Mouse (Mus musculus) lung, postnatal 0 days (tissue): ENCODE measurements around the gene Sord. TPM values are rescaled to one million over a fixed set of nuclear protein-coding genes. Genes with fewer than 3 reads are reported as not detected.

ENCODE experiments used
- ATAC-seq: fragments of 200-750 bp; cut with Nextera tagmentation; 2 replicates; pipeline ENCODE4 v1.8.0; 2017; ENCODE audit warnings: moderate library complexity
- DNase-seq: peaks from one replicate; pipeline ENCODE4 v3.0.0-alpha.2; 2016; ENCODE audit warnings: low spot score
- H3K27ac ChIP-seq: fragments of 300-500 bp; sonication (generic); 2 replicates; pipeline ENCODE4 v1.5.1; 2014; ENCODE audit warnings: antibody characterized with exemption, mild to moderate bottlenecking, low read length, mixed read lengths
- H3K27me3 ChIP-seq: fragments of 300-500 bp; sonication (generic); replicated peaks from 2 replicates; pipeline ENCODE4 v1.6.1; 2014; ENCODE audit warnings: low read length, mixed read lengths; ENCODE audit not compliant: insufficient read depth
- H3K36me3 ChIP-seq: fragments of 300-500 bp; sonication (generic); 2 replicates; pipeline ENCODE4 v1.6.1; 2014; ENCODE audit warnings: low read length, mixed read lengths; ENCODE audit not compliant: insufficient read depth
- H3K4me1 ChIP-seq: fragments of 300-500 bp; sonication (generic); 2 replicates; pipeline ENCODE4 v1.6.1; 2014; ENCODE audit warnings: antibody characterized with exemption, low read depth, low read length, mixed read lengths; ENCODE audit not compliant: insufficient read depth
- H3K4me2 ChIP-seq: fragments of 300-500 bp; sonication (generic); replicated peaks from 2 replicates; pipeline ENCODE4 v1.6.1; 2014; ENCODE audit warnings: low read depth, mild to moderate bottlenecking, low read length, moderate library complexity, mixed read lengths
- H3K4me3 ChIP-seq: fragments of 300-500 bp; sonication (generic); 2 replicates; pipeline ENCODE4 v1.5.1; 2014; ENCODE audit warnings: low read depth, low read length
- H3K9ac ChIP-seq: fragments of 300-500 bp; sonication (generic); replicated peaks from 2 replicates; pipeline ENCODE4 v1.6.1; 2014; ENCODE audit warnings: low read depth, mild to moderate bottlenecking
- H3K9me3 ChIP-seq: fragments of 300-500 bp; sonication (generic); 2 replicates; pipeline ENCODE4 v1.6.1; 2016; ENCODE audit warnings: low read length, mixed read lengths
- CTCF ChIP-seq: IDR thresholded peaks from 2 replicates; pipeline ENCODE4 v1.5.1; 2016; ENCODE audit warnings: antibody characterized with exemption, mild to moderate bottlenecking
- EP300 ChIP-seq: IDR thresholded peaks from 2 replicates; pipeline ENCODE4 v1.6.1; 2016; ENCODE audit warnings: antibody characterized with exemption, mild to moderate bottlenecking, control low read depth
- WGBS: fragments of 180-500 bp; shearing (Covaris S2); extraction: QIAGEN DNeasy Blood & Tissue Kit; methylation state at CpG from one replicate; pipeline ENCODE4 v1.1.7; 2014; 5-methylcytosine and 5-hydroxymethylcytosine counted together
- polyA plus RNA-seq: library from polyadenylated mRNA; unstranded; fragments of >200 nt; fragmentation: Nextera tagmentation; extraction: Ambion mirVana; gene quantifications from 2 replicates; pipeline ENCODE4 v1.2.1, GENCODE M21; 2015

The Sord gene
- polyA plus RNA-seq, 1 experiment from 2014 or later, result 48.6 TPM

DNA sequence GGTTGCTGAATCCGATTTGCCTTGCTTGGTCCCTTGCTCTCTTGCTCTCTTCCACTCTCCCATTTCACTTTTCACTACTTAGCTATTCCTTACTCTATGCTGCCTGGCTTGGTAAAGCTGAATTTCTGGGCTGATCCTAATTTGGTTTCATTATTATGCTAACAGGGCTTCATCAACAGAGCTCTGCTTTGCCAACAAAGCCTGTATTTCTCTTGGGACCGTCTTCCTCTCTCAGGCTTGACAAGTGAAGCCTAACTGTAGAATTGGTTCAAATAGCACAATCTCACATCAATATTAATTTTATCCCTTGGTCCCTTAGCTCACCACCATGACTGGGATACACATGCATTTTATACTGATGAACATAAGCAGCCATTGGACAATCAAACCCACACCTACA lies 77.0 kb downstream of the Sord start:
- H3K4me1 ChIP-seq, result peaks cover 8% of the 10 kb centered on the region; the same call in 1 of the 2 replicates
- H3K36me3 ChIP-seq, result no peaks in the 10 kb centered on the region
- TF ChIP-seq EP300, result no peak
- peaks cover 15% of the 10 kb centered on the region for H3K27me3 ChIP-seq
- no peaks in the 10 kb centered on the region for H3K9me3 ChIP-seq
- 53% methylated on average over 2 of the region's 2 CpGs for WGBS
- no peak overlapping the region for H3K9ac ChIP-seq
- H3K4me3 ChIP-seq, result no peak overlapping the region
- no peak overlapping the region for H3K4me2 ChIP-seq
- ATAC-seq, result no peak
- DNase-seq, result no peak
- H3K27ac ChIP-seq, result no peak overlapping the region

DNA sequence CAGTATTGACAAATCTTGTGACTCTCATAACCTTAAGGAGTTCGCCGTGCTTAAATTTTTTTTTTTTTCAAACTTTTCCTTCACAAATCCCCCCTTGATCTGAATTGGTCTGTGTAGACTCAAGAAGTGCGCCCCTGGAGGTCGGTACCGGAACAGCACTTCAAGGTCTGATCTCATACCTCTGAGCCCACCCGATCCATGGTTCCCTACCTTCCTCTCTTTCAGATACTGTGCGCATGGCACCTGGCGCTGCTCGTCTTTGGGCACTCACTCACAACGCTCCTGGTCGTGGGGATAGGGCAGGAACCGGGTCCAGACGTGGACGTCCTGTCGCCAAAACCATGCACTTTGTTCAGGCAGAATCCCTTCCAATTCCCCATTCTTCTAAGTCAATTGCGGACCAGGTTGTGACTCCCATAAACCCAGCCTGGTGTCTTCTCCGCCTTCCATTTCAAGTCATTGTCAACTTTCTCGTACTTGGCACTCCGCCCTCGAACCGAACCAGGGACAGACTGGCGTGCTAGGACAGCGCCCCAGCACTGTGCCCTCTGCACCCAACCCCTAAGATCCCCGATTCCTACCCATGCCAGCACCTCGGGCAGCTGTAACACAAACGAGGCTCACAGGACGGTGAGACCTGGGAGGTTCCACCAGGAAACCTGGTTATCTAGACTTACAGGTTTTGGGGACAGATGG lies 78.3 kb downstream of the Sord start:
- 4% methylated on average over 27 of the region's 27 CpGs for WGBS
- peak; percentile 75 for TF ChIP-seq CTCF
- TF ChIP-seq EP300, result no peak
- ATAC-seq, result peak; percentile 19; the same call in 1 of the 2 replicates
- no peaks in the 10 kb centered on the region for H3K36me3 ChIP-seq
- peaks cover 8% of the 10 kb centered on the region; the same call in 1 of the 2 replicates for H3K4me1 ChIP-seq
- no peaks in the 10 kb centered on the region for H3K9me3 ChIP-seq
- peaks cover 15% of the 10 kb centered on the region for H3K27me3 ChIP-seq
- no peak overlapping the region for H3K9ac ChIP-seq
- H3K4me3 ChIP-seq, result peak overlapping the region; percentile 16; the same call in 1 of the 2 replicates
- H3K4me2 ChIP-seq, result peak overlapping the region; percentile 38
- no peak overlapping the region for H3K27ac ChIP-seq
- peak; percentile 44 for DNase-seq

DNA sequence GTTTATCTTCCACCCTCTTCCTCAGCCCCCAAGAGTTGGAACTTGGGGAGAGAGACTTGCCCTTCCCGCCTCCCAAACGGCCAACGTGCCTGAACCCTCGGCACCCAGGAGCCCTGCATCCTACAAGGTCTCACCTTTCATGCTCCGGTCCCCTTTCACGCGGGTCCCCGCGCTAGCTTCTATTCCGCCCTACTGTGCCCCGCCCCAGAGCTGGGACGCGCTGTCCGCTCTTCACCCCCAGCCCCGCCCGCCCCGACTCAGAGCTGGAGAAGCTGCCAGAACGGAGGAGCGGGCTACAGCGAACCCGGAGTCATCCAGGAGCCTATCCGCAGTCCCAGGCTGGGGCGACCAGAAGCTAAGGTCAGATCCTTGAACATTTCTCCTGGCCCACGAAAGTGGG lies 79.0 kb downstream of the Sord start, which contains the start of gene Duoxa1:
Gene Duoxa1, minus strand, starts transcription at position 195 of the 400 bp plus-strand sequence.
- H3K4me2 ChIP-seq, result peak within 1 kb of the TSS; percentile 38
- H3K9ac ChIP-seq, result no peak within 1 kb of the TSS
- 2% methylated on average over 24 of the region's 24 CpGs for WGBS
- H3K9me3 ChIP-seq, result no peaks in the 10 kb centered on the region
- peaks cover 15% of the 10 kb centered on the region for H3K27me3 ChIP-seq
- peaks cover 8% of the 10 kb centered on the region; the same call in 1 of the 2 replicates for H3K4me1 ChIP-seq
- H3K27ac ChIP-seq, result no peak within 1 kb of the TSS
- DNase-seq (no peak), ATAC-seq (peak; percentile 52)
- H3K36me3 ChIP-seq, result no peaks in the 10 kb centered on the region
- no peak for TF ChIP-seq EP300
- TF ChIP-seq CTCF, result no peak
- H3K4me3 ChIP-seq, result peak within 1 kb of the TSS; percentile 16; the same call in 1 of the 2 replicates

Other genes starting within 250 kb of the Sord start
- 9.6 and 10.0 TPM in 2 replicates for gene Eif3j1, start 206.2 kb upstream of the Sord start, polyA plus RNA-seq
- gene Spg11, start 116.4 kb upstream of the Sord start, polyA plus RNA-seq, result 4.1 and 4.3 TPM in 2 replicates
- gene B2m, start 87.1 kb upstream of the Sord start, polyA plus RNA-seq, result 655 and 745 TPM in 2 replicates
- gene Trim69, start 74.0 kb upstream of the Sord start, polyA plus RNA-seq, result not detected in 2 replicates
- not detected in 2 replicates for gene Patl2, start 48.6 kb upstream of the Sord start, polyA plus RNA-seq
- gene Terb2, start 48.5 kb upstream of the Sord start, polyA plus RNA-seq, result not detected in 2 replicates
- gene Duox2, start 63.7 kb downstream of the Sord start, polyA plus RNA-seq, result 0.02 and 0.04 TPM in 2 replicates
- gene Duoxa2, start 64.2 kb downstream of the Sord start, polyA plus RNA-seq, result 0.07 TPM in 1 of 2 replicates, not detected in the other
- gene Duoxa1, start 79.0 kb downstream of the Sord start, polyA plus RNA-seq, result 0.21 TPM in 1 of 2 replicates, not detected in the other
- gene Duox1, start 80.9 kb downstream of the Sord start, polyA plus RNA-seq, result 0.06 and 0.15 TPM in 2 replicates
- gene Shf, start 134.4 kb downstream of the Sord start, polyA plus RNA-seq, result 1.8 and 2.5 TPM in 2 replicates
- 0.10 and 0.17 TPM in 2 replicates for gene Slc28a2, start 191.7 kb downstream of the Sord start, polyA plus RNA-seq